Mouse (Mus musculus) heart, adult 10 weeks (tissue): ENCODE measurements around the gene Myoz2. TPM values are rescaled to one million over a fixed set of nuclear protein-coding genes. Genes with fewer than 3 reads are reported as not detected.

Experiments used
- polyA plus RNA-seq: library from polyadenylated mRNA; stranded (reverse); fragments of 350-450 nt; fragmentation: Illumina TruSeq; extraction: RNeasy Lipid Tissue Mini Kit (QIAGEN cat#74804); gene quantifications from one replicate; pipeline ENCODE4 v1.2.3, GENCODE M21; 2014; ENCODE audit warnings: low read depth, low replicate concordance

Myoz2 gene
- 1,560 TPM for polyA plus RNA-seq

DNA sequence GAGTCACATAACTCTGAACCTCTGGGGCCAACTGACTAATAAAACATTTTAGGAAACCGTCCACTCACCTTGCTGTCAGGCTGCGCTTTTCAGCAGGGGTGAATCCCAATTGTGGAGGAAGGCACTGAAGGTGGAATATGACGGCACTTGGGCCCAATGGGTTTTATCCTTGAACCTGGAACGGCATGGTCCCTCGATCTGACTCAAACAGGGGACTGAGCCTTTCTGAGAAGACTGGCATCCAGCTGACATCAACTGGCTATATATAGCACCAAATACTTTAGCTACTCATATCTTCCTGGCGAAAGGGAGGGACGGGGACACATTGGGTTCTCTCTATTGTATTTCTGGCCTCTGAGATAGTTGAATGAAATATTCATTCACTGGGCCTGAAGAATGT, at the start of gene Myoz2:
Gene Myoz2 (minus strand): TSS at position 264 of the 400 bp plus-strand sequence.

DNA sequence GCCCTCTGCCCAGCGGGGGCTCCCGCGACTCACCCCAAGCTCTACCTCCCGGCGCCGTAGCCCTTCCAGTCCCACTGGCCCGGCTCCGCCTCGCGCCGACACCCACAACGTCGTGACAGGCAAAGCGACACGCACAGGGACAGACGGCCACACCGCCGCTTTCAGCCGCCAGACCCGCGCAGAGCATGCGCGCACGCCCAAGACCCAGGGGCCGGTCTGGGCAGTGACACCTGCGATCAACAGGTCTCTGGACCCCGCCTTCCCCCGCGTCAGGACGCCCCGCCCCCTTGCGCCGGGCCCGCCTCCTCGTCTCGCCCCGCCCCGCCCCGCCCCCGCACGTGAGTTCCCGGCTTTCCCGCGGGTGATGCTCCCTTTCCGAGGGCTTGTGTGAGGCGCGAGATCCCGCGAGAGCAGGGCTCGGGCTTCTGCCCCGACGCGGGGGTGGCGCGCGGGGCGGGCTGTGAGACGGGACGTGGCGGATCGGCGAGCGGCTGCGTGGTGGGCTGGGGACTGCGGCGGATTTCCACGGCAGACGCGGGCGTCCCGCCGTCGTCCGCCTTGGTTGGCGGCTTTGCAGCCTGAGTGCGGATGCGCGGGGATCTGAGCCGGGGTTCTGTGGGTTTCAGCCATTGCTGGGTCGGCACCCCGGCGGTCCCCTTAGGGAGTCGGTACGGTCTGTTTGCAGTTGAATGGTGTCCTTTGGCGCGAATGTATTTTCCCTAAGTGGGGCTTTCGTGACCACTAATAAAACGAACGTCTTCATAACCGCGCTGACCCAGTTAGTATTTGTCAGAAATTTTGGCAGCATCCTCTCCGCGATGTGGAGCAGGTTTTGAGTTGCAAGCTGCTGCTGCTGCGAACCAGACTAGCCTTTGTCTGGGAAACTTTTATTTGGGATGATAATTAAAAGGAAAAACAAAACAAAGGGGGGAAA, 50.3 kb downstream of the Myoz2 start, which contains the start of gene Usp53:
Gene Usp53 (minus strand): TSS at position 262 of the 934 bp plus-strand sequence.

Other genes with a start within 250 kb of the Myoz2 start
- 0.86 TPM for gene Fabp2, start 139.9 kb downstream of the Myoz2 start, polyA plus RNA-seq
- not detected for gene Gm10959, start 115.7 kb downstream of the Myoz2 start, polyA plus RNA-seq
- 55.0 TPM for gene 1810037I17Rik, start 110.8 kb downstream of the Myoz2 start, polyA plus RNA-seq
- gene Usp53, start 50.5 kb downstream of the Myoz2 start, polyA plus RNA-seq = 5.3 TPM
- gene Synpo2, start 201.1 kb upstream of the Myoz2 start, polyA plus RNA-seq = 47.4 TPM
- 33.7 TPM for gene Sec24d, start 232.4 kb upstream of the Myoz2 start, polyA plus RNA-seq